Mouse (Mus musculus) heart, embryonic 14.5 days (tissue): ENCODE data around the gene C8b. TPM values are rescaled to one million over a fixed set of nuclear protein-coding genes. Genes with fewer than 3 reads are reported as not detected.

ENCODE experiments used
- ATAC-seq: fragments of 200-750 bp; cut with Nextera tagmentation; 2 replicates; pipeline ENCODE4 v1.8.0; 2017; ENCODE audit warnings: low read depth, moderate TSS enrichment; ENCODE audit not compliant: insufficient number of reproducible peaks, insufficient read depth, low FRiP score
- H3K27ac ChIP-seq, 2 experiments: fragments of 200-500 bp in 1 of 2; fragments of 300-500 bp in 1 of 2; sonication (generic) in 1 of 2; replicated peaks in 1 of 2; 2 replicates each; pipeline ENCODE4 v1.5.1; 2012 to 2014; ENCODE audit warnings: low read depth in 2 of 2, low read length in 2 of 2, control low read depth in 1 of 2, mild to moderate bottlenecking in 1 of 2, mixed read lengths in 1 of 2; ENCODE audit not compliant: control insufficient read depth in 1 of 2, insufficient read depth in 1 of 2
- H3K27me3 ChIP-seq: fragments of 300-500 bp; sonication (generic); 2 replicates; pipeline ENCODE4 v1.6.1; 2014; ENCODE audit warnings: mild to moderate bottlenecking, low read length, control low read depth; ENCODE audit not compliant: control insufficient read depth, insufficient read depth
- H3K36me3 ChIP-seq: fragments of 300-500 bp; sonication (generic); 2 replicates; pipeline ENCODE4 v1.6.1; 2014; ENCODE audit warnings: mild to moderate bottlenecking, control low read depth, low read length, mixed read lengths; ENCODE audit not compliant: control insufficient read depth, insufficient read depth
- H3K4me1 ChIP-seq, 2 experiments: fragments of 200-500 bp in 1 of 2; fragments of 300-500 bp in 1 of 2; sonication (generic) in 1 of 2; 2 replicates each; pipeline ENCODE4 v1.6.1; 2012 to 2014; ENCODE audit warnings: low read length in 2 of 2, control low read depth in 1 of 2, mixed read lengths in 1 of 2; ENCODE audit not compliant: control insufficient read depth in 2 of 2, insufficient read depth in 2 of 2
- H3K4me2 ChIP-seq: fragments of 300-500 bp; sonication (generic); 2 replicates; pipeline ENCODE4 v1.6.1; 2014; ENCODE audit warnings: mild to moderate bottlenecking, low read length
- H3K4me3 ChIP-seq, 2 experiments: fragments of 200-500 bp in 1 of 2; fragments of 300-500 bp in 1 of 2; sonication (generic) in 1 of 2; 2 replicates each; pipeline ENCODE4 v1.5.1; 2012 to 2014; ENCODE audit warnings: low read length in 2 of 2, mild to moderate bottlenecking in 2 of 2, control low read depth in 1 of 2, low read depth in 1 of 2, moderate library complexity in 1 of 2; ENCODE audit not compliant: control insufficient read depth in 1 of 2, insufficient read depth in 1 of 2
- H3K9ac ChIP-seq: fragments of 300-500 bp; sonication (generic); 2 replicates; pipeline ENCODE4 v1.6.1; 2014; ENCODE audit warnings: mild to moderate bottlenecking, low read length
- H3K9me3 ChIP-seq: fragments of 300-500 bp; sonication (generic); 2 replicates; pipeline ENCODE4 v1.6.1; 2016; ENCODE audit warnings: low read length, control low read depth; ENCODE audit not compliant: control insufficient read depth
- WGBS: fragments of 180-500 bp; shearing (Covaris S2); extraction: QIAGEN DNeasy Blood & Tissue Kit; methylation state at CpG from one replicate; pipeline ENCODE4 v1.1.7; 2014; 5-methylcytosine and 5-hydroxymethylcytosine counted together
- polyA plus RNA-seq: library from polyadenylated mRNA; unstranded; fragments of >200 nt; fragmentation: Nextera tagmentation; extraction: Ambion mirVana; gene quantifications from 2 replicates; pipeline ENCODE4 v1.2.1, GENCODE M21; 2014

Gene C8b
- polyA plus RNA-seq, 1 experiment from 2014 or later = not detected

DNA sequence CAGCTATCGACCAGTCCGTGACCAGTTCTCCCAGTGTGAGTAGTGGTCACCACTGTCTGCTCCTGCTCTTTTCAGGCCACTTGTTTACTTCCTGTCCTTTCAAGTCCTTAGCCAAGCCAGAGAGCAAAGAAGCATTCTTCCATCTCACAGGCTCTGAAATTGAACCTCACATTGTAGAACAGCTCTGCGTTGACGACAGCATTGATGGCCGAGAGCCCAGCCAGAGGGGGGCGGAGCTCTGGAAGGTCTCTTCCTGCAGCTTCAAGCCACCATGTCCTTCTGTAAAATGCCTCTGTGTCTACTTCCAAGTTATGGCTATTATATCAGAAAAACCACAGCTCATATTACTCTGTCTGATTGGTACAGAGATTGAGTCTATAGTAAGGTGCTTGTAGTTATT is 19.6 kb upstream of the C8b start:
- ATAC-seq = no peak
- peaks cover 8% of the 10 kb centered on the region; the same call in 1 of the 2 replicates for H3K27me3 ChIP-seq
- no peak overlapping the region for H3K4me3 ChIP-seq
- H3K36me3 ChIP-seq = no peaks in the 10 kb centered on the region
- no peaks in the 10 kb centered on the region for H3K9me3 ChIP-seq
- no peak overlapping the region for H3K9ac ChIP-seq
- H3K27ac ChIP-seq = no peak overlapping the region
- no peak overlapping the region for H3K4me2 ChIP-seq
- WGBS = 39% methylated on average over 6 of the region's 6 CpGs
- peaks cover 6 to 14% of the 10 kb centered on the region in 2 experiments for H3K4me1 ChIP-seq

DNA sequence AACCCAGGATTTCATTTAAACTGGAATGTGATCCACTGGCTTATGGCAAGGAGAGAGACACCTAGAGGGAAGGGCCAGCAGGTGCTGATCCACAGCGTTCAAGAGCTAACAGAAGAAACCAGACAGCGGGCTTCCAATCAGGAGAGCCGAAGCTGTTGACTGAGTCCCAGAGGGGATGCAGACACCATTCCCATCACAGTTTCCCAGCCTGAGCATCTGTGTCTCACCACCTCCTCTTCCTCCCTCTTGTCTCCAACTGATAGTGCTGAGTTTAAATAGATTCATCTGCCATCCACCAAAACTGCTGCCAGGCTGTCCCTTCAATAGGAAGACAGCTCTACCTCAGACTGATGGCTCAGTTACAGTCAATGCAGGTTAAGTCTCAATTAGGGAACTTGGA is 12.0 kb upstream of the C8b start:
- Histone ChIP-seq H3K9me3 (no peaks in the 10 kb centered on the region), H3K4me2 (no peak overlapping the region), H3K27ac (no peak overlapping the region), H3K4me1 (no peaks in the 10 kb centered on the region), H3K36me3 (no peaks in the 10 kb centered on the region), H3K4me3 (no peak overlapping the region), H3K27me3 (peaks cover 11% of the 10 kb centered on the region; the same call in 1 of the 2 replicates), H3K9ac (no peak overlapping the region)
- no peak for ATAC-seq
- 69% methylated on average over 3 of the region's 3 CpGs for WGBS

DNA sequence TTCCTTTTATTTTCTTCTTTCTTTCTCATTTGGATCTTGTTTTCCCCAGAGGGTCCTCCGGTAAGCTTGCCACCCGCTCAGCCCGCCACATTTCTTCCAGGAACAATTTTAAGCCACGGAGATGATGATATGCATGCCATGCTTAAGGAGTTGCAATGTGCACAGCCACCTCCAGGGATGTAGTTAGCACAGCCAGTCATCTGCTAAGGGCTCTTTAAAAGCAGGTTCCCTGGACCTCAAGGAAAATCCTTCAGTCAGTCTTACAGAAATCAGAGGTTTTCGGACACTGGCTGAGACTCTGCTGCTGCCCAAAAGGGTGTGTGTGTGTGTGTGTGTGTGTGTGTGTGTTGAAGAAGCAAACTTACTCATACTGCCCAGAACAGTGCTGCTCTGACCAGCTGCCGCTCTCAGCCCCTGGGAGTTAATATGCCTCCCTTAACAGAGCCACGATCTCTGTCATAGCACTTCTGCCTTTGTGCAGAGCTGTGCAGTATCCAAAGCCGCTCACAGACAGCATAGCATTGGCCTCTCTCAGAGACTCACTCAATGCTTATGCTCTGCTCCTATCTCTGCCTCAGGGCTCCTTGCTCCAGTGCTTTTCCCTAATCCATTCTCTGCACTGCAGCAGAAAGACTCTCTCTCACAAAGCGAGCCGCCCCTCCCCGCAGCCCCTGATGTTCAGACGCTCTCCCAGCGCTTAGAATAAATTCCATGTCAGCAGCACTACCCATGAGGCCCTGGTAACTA is 5.1 kb upstream of the C8b start:
- Histone ChIP-seq H3K9me3 (no peaks in the 10 kb centered on the region), H3K9ac (no peak overlapping the region), H3K27me3 (no peaks in the 10 kb centered on the region), H3K4me2 (no peak overlapping the region), H3K36me3 (no peaks in the 10 kb centered on the region), H3K27ac (no peak overlapping the region), H3K4me1 (no peaks in the 10 kb centered on the region), H3K4me3 (no peak overlapping the region)
- no peak for ATAC-seq
- WGBS = 60% methylated on average over 13 of the region's 13 CpGs

DNA sequence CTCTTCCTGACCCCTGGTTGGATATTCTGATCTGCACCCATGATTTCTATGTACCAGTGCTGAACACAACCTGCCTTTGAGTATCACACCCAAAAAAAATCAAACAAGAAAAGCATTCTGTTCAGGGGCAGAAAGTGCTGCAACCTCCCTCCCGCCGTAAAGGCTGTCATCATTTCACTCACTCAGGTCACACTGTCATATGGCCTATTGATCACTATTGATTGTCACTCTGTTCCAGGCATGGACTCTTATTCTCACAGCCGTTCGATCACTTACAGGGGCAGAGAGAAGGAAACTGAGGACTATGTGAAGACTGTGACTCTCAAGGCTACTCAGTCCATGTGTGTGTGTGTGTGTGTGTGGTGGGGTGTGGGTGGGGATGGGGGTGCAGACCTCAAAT is 2.1 kb downstream of the C8b start:
- Histone ChIP-seq H3K4me2 (no peak overlapping the region), H3K9ac (no peak overlapping the region), H3K4me3 (no peak overlapping the region), H3K36me3 (no peaks in the 10 kb centered on the region), H3K27me3 (no peaks in the 10 kb centered on the region), H3K27ac (no peak overlapping the region), H3K9me3 (no peaks in the 10 kb centered on the region), H3K4me1 (no peaks in the 10 kb centered on the region)
- WGBS = 84% methylated on average over 4 of the region's 4 CpGs
- no peak for ATAC-seq

DNA sequence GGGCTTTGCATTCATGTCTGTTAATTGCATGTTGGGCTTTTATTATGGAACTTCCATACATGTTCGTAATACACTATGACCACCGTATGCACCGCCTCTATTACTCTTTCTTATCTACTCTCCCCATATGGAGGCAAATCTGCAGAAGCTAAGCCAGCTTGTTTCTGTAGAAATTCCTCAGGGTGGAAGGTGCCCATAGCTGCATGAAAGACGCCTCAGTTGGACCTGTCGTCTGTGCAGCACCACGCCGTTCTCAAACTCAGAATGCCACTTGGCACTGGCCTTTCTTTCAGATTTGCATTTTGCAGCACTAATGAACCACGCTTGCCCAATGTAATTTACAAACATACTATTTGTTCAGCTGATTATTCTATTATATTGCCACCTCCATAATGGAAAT is 3.5 kb downstream of the C8b start:
- H3K27me3 ChIP-seq = no peaks in the 10 kb centered on the region
- no peak overlapping the region for H3K9ac ChIP-seq
- H3K4me3 ChIP-seq = no peak overlapping the region
- H3K9me3 ChIP-seq = no peaks in the 10 kb centered on the region
- H3K4me1 ChIP-seq = no peaks in the 10 kb centered on the region
- no peak overlapping the region for H3K27ac ChIP-seq
- no peak for ATAC-seq
- no peaks in the 10 kb centered on the region for H3K36me3 ChIP-seq
- 79% methylated on average over 8 of the region's 8 CpGs for whole genome bisulfite sequencing
- H3K4me2 ChIP-seq = no peak overlapping the region

DNA sequence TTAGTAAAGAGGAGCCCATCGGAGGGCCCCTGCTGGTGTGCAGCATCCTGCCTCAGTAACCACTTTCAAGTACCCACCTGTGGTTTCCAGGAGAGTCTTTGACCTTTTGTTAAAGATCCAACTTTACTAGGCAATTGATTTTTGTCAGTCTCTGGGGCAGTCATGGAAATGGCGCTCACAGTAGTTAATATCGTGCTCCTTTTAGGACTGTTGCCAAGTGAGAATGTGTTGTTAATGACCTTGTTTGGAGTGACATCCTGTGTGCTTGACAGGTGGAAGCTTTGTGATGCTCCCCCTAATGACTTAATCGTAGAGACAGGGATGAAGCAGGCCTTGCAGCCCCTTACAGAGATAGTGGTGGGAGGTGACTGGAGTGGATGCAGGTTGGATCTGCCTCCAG is 4.2 kb downstream of the C8b start:
- Histone ChIP-seq H3K9ac (no peak overlapping the region), H3K4me2 (no peak overlapping the region), H3K4me1 (no peaks in the 10 kb centered on the region), H3K9me3 (no peaks in the 10 kb centered on the region), H3K27me3 (no peaks in the 10 kb centered on the region), H3K36me3 (no peaks in the 10 kb centered on the region), H3K4me3 (no peak overlapping the region), H3K27ac (no peak overlapping the region)
- 59% methylated on average over 4 of the region's 4 CpGs for WGBS
- no peak for ATAC-seq

DNA sequence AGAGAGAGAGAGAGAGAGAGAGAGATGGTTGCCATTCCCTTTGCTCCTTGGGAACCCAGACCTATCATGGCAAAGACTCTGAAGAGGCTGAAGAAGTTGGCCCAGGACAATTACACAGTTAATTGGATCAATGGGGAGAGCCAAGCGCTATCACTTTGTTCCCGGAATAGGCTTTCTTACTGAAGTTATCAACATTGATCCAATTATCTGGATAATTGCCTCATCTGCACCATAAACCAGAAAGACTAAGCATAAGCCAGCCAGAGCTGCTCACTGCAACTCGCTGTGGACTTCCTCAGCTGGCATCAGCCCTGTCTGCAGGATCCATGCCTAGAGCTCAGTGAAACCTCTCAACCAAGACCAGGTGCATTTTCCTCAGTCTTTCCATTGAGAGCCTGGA is 9.5 kb downstream of the C8b start:
- Histone ChIP-seq H3K4me3 (no peak overlapping the region), H3K4me2 (no peak overlapping the region), H3K27ac (no peak overlapping the region), H3K9me3 (no peaks in the 10 kb centered on the region), H3K27me3 (no peaks in the 10 kb centered on the region), H3K9ac (no peak overlapping the region), H3K36me3 (no peaks in the 10 kb centered on the region), H3K4me1 (no peaks in the 10 kb centered on the region)
- ATAC-seq = no peak
- 51% methylated on average over 3 of the region's 3 CpGs for WGBS

DNA sequence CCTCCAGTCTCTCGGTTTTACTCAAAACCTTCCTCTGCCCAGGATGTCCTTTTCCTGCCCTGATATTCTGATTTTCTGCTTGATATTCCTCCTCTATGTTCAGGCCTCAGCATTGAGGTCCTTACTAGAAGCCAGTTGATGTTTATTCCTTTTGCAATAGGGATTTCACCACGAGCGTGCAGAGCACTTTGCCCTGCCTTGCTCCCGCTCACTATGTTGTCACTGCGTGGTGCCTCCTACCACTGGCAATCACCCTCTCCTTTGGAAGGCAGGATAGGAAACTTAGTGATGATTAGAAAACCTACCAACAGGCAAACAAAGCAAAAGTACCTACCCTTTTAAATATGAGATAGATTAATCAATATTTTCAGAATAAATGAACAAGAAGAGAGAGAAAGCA is 13.3 kb downstream of the C8b start:
- no peak for ATAC-seq
- Histone ChIP-seq H3K4me3 (no peak overlapping the region), H3K4me2 (no peak overlapping the region), H3K9me3 (no peaks in the 10 kb centered on the region), H3K27me3 (no peaks in the 10 kb centered on the region), H3K9ac (no peak overlapping the region), H3K27ac (no peak overlapping the region), H3K36me3 (no peaks in the 10 kb centered on the region), H3K4me1 (no peaks in the 10 kb centered on the region)
- WGBS = 82% methylated on average over 5 of the region's 5 CpGs
